Mouse (Mus musculus) kidney, postnatal 4 days (tissue): ENCODE results near the gene Zfp324.

ENCODE experiments used
- DNase-seq, 2 experiments: peaks; one replicate each; pipeline ENCODE4 v3.0.0; 2021; ENCODE audit warnings: mixed read lengths in 2 of 2

The Zfp324 gene

DNA sequence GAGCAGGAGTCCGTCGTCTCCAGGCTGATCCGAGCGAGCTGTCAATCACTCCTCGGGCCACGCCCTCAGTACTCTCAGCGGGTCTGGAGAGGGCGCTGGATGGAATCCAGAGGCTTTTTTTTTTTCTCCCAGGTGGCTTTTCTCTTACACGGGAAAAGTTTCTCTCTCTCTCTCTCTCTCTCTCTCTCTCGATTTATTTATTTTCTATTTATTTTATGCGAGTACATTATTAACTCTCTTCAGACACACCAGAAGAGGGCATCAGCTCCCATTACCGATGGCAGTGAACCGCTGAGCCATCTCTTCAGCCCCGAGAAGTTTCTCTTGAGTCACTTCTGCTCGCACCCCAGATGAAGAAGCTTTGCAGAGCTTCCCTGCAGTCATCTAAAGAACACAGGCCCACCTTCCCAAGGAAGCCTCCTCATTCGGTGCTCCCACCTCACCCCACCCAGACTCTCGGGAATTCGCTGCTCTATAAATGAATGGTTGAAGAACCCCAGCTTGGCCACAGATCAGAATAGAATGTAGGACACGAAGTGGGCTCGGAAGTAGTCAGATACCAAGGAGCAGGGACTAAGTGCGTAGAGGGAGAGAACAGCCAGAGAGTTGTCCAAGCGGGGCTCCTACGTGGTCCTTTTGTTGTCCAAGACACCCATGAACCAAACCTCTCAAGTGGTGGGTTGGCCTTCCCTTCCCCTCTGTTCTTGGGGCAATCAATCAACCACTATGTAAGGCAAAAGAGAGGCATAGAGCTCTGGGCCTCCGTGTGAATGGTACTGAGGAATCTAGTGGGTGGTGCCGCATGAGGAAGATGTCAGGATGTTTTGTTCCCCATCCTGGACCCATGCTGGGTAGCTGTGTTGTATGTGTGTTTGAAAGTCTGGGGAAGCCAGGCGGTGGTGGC is 44.6 kb downstream of the Zfp324 start, which contains the start of gene Zbtb45:
TSS of gene Zbtb45 (minus strand) at position 30 of the 904 bp plus-strand sequence.
- peak in 1 of 2 experiments; percentile 22 for DNase-seq

DNA sequence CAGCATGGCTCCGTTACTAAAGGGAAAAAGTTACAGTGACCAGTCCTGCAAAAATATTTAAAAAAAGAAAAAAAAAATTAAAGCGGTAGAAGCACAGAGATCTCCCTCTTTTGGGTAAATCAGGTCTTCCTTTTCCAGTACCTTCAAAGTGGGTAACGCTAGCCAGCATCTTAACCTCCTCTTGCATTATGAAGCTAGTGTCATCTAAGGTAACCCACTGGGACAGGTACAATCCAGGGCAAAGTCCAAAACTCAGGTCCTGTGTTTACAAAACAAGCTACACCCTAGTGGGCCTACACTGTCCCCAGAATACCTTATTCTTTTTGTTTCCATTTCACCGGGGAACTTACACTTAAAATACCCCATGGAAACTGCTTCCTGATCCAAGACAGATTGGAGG is 48.0 kb downstream of the Zfp324 start:
- DNase-seq: no peak

DNA sequence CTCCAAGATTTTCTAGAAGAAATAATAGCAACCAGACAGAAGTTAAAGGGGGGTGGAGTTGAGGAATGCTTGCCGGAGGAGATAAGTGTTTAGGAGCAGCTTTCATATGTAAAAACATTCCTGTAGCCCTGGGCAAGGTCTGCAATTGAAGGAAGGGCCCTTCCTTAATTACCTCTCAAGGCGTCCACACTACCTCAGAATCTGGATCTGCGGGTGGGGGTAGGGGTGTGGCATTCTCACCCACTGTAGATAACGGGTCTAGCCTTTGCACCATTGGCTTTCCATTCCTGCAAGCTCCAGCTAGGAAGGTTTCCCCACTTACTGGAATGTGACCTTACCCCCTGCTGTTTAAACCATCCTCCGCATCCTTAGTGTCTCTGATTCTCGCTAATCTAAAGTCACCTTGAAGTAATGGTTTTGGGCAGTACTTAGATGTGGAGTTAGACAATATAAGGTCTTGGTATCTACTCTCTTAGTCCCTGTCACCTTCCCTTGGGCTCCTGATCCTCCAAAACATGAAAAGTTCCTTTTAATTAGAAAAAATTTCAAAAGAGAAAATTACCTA is 48.7 kb downstream of the Zfp324 start:
- no peak for DNase-seq

DNA sequence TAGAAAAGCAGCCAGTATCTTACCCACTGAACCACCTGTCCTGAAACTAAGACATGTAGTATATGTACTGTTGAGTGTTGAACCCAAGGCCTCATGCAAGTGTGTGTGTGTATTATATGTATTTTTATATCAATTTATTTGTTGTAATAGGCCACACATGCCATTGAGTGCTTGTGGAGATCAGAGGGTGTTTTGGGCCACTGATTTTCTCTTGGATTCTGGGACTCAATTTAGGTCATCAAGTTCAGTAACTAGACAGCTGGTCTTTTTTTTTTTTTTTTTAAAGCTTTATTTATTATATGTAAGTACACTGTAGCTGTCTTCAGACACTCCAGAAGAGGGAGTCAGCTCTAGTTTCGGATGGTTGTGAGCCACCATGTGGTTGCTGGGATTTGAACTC is 49.6 kb downstream of the Zfp324 start:
- DNase-seq: no peak

DNA sequence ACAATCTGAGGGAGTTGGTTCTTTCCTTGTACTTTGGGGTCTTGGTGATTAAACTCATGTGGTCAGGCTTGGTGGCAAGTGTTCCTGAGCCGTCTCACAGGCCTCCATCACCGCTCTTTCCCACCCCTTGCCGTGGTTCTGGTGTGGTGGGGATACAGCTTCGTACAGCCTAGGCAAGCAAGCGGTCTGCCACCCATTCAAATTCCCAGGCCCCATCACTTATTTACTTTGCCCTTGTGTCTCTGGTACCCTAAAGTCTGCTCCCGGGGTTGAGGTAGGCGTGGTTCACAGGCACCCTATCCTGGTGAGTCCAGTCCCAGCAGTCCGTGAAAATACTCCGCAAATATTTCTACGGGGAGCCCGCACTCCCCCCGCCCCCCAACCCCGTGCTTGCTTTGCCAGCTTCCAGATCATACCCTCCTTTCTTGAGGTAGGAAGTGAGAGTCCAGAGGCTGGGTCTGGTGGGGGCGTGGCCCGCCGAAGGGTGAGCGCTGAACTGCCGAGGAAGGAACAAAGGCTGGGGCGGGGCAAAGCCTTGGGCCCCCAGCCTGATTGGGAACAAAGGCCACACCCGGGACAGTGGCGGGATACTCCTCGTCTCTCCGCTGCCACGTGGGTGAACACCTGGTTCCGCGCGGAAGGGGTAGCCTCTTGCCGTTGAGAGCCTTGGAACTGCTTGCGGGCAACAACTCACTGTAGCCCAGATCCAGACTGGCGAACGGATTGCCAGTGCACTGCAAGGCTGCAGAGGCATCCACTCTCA is 57.3 kb downstream of the Zfp324 start:
- DNase-seq: peak; percentile 85 to 91
